Mouse (Mus musculus) limb, embryonic 12.5 days (tissue): ENCODE measurements around the gene Rrbp1. TPM values are rescaled to one million over a fixed set of nuclear protein-coding genes. Genes with fewer than 3 reads are reported as not detected.
A peak's percentile ranks its signal among the peaks of the same experiment; 100 is the strongest.

ENCODE experiments used
- ATAC-seq: fragments of 200-750 bp; cut with Nextera tagmentation; 2 replicates; pipeline ENCODE4 v1.8.0; 2017; ENCODE audit warnings: low read depth, moderate TSS enrichment; ENCODE audit not compliant: insufficient number of reproducible peaks, insufficient read depth, low FRiP score, low TSS enrichment
- H3K27ac ChIP-seq: fragments of 300-500 bp; sonication (generic); 2 replicates; pipeline ENCODE4 v1.5.1; 2016; ENCODE audit warnings: mild to moderate bottlenecking, moderate library complexity
- H3K27me3 ChIP-seq: fragments of 300-500 bp; sonication (generic); 2 replicates; pipeline ENCODE4 v1.6.1; 2016; ENCODE audit warnings: mild to moderate bottlenecking, moderate library complexity
- H3K36me3 ChIP-seq: fragments of 300-500 bp; sonication (generic); 2 replicates; pipeline ENCODE4 v1.6.1; 2016; ENCODE audit warnings: mild to moderate bottlenecking, moderate library complexity
- H3K4me1 ChIP-seq: fragments of 300-500 bp; sonication (generic); replicated peaks from 2 replicates; pipeline ENCODE4 v1.6.1; 2016
- H3K4me2 ChIP-seq: fragments of 300-500 bp; sonication (generic); 2 replicates; pipeline ENCODE4 v1.6.1; 2016; ENCODE audit warnings: mild to moderate bottlenecking, moderate library complexity
- H3K4me3 ChIP-seq: fragments of 300-500 bp; sonication (generic); replicated peaks from 2 replicates; pipeline ENCODE4 v1.5.1; 2016; ENCODE audit warnings: mild to moderate bottlenecking
- H3K9ac ChIP-seq: fragments of 300-500 bp; sonication (generic); replicated peaks from 2 replicates; pipeline ENCODE4 v1.6.1; 2016; ENCODE audit warnings: mild to moderate bottlenecking, moderate library complexity
- H3K9me3 ChIP-seq: fragments of 300-500 bp; sonication (generic); 2 replicates; pipeline ENCODE4 v1.6.1; 2016; ENCODE audit warnings: mild to moderate bottlenecking, moderate library complexity
- WGBS: fragments of 180-500 bp; shearing (Covaris S2); methylation state at CpG from one replicate; pipeline ENCODE4 v1.1.7; 2016; 5-methylcytosine and 5-hydroxymethylcytosine counted together
- polyA plus RNA-seq: library from polyadenylated mRNA; unstranded; fragments of >200 nt; fragmentation: Nextera tagmentation; extraction: Ambion mirVana; gene quantifications from 2 replicates; pipeline ENCODE4 v1.2.1, GENCODE M21; 2016

Gene Rrbp1
- 78.8 and 80.3 TPM in 2 replicates for polyA plus RNA-seq

- peak; percentile 99 for ATAC-seq
- Histone ChIP-seq H3K27me3 (no peaks in the 10 kb centered on the region), H3K4me1 (peaks cover 13% of the 10 kb centered on the region), H3K9ac (peak within 1 kb of the TSS; percentile 94), H3K4me2 (peak within 1 kb of the TSS; percentile 76), H3K4me3 (peak within 1 kb of the TSS; percentile 95), H3K9me3 (no peaks in the 10 kb centered on the region), H3K36me3 (peaks cover 9% of the 10 kb centered on the region; the same call in 1 of the 2 replicates), H3K27ac (peak within 1 kb of the TSS; percentile 96)
- 1% methylated on average over 53 of the region's 53 CpGs for WGBS
Observed at GRCm38 (mm10) chr2:144011080-144011551, at the start of gene Rrbp1. TSS of gene Rrbp1 (minus strand) at chr2:144011263.

GRCm38 (mm10) chr2:144057735-144058134, 46.7 kb upstream of the Rrbp1 start:
- Histone ChIP-seq H3K9ac (no peak overlapping the region), H3K4me1 (no peaks in the 10 kb centered on the region), H3K4me3 (no peak overlapping the region), H3K9me3 (no peaks in the 10 kb centered on the region), H3K36me3 (no peaks in the 10 kb centered on the region), H3K4me2 (no peak overlapping the region), H3K27ac (no peak overlapping the region), H3K27me3 (no peaks in the 10 kb centered on the region)
- WGBS: 62% methylated on average over 2 of the region's 2 CpGs
- ATAC-seq: no peak

DNA sequence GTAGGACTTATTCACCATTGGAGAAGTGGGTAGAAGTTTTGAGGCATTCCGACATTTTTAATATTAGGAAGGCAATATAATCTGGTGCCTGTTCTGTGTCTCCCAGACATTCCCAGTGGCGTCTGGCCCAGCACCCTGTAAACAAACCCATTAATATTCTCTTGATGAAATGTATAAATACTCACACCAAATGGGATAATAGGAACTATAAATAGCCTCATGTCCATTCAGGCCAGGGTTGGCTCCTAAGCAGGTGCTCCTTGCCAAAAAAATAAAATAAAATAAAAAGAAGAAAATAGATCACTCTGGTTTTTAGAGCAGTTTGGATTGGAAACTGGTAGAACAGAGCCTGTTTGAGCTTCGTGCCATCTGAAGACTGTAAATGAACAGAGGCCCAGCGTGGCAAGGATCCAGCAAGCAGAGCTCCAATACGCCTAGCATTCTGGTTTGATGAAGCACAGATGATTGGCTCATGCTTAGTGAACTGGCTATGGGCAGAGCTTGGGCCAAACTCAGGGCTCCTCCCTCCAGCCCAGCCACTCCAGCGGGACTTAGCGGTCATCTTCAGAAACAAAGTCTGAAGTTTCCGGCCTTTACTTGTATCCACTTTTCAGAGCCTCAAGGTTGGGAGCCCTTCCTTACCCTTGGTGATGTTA, 41.5 kb upstream of the Rrbp1 start:
- Histone ChIP-seq H3K36me3 (no peaks in the 10 kb centered on the region), H3K9ac (no peak overlapping the region), H3K4me1 (no peaks in the 10 kb centered on the region), H3K27me3 (no peaks in the 10 kb centered on the region), H3K4me2 (no peak overlapping the region), H3K9me3 (no peaks in the 10 kb centered on the region), H3K27ac (no peak overlapping the region), H3K4me3 (no peak overlapping the region)
- WGBS: 88% methylated on average over 8 of the region's 8 CpGs
- ATAC-seq: no peak

DNA sequence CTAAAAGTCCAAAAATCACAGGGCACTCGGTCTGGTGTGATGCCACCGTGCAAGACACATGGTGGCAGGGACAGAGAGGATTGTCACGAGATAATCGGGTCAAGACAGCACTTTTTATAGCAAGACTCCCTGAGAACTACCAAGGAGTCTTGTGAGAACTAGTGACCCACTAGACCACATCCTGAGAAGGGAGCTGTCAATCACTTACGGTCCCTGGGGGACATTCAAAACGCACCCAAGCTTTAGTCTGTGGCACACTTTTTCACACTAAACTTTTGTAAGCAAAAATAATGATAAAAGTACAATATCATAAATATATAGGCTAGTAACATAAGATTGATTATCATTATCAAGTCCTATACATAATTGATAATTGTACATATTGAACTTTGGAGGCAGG, 39.8 kb upstream of the Rrbp1 start:
- H3K9me3 ChIP-seq: no peaks in the 10 kb centered on the region
- WGBS: 87% methylated on average over 6 of the region's 6 CpGs
- H3K9ac ChIP-seq: no peak overlapping the region
- no peak overlapping the region for H3K4me3 ChIP-seq
- H3K27me3 ChIP-seq: no peaks in the 10 kb centered on the region
- H3K4me2 ChIP-seq: no peak overlapping the region
- peaks cover 4% of the 10 kb centered on the region; the same call in 1 of the 2 replicates for H3K4me1 ChIP-seq
- no peak for ATAC-seq
- H3K27ac ChIP-seq: no peak overlapping the region
- H3K36me3 ChIP-seq: no peaks in the 10 kb centered on the region

DNA sequence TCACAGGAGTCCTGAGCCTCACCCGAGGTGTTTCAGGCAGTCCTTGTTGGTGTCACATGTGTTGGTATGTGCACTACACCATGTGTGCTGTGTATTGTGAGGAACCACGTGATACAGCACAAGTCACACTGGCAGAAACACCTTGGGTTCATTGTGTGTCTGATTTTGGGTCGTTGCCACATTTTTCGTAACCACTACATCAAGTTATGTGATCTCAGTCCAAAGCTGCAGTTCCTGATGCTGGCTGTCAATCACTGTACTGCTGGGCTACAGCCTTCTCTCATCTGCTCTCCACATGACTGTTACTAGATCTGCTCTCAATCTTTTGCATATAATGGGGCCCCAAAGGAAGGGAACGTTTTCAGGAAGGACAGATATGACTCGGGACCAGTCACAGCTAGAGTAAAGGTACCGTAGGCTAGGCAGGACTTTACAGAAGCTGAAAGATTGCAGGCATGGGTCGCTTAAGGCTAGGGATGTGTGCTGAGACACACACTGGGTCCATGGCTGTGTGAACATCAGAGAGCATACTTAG, 39.1 kb upstream of the Rrbp1 start:
- H3K9me3 ChIP-seq: no peaks in the 10 kb centered on the region
- no peak overlapping the region for H3K9ac ChIP-seq
- peaks cover 4% of the 10 kb centered on the region; the same call in 1 of the 2 replicates for H3K4me1 ChIP-seq
- H3K27ac ChIP-seq: no peak overlapping the region
- 72% methylated on average over 8 of the region's 8 CpGs for WGBS
- H3K36me3 ChIP-seq: no peaks in the 10 kb centered on the region
- no peaks in the 10 kb centered on the region for H3K27me3 ChIP-seq
- no peak overlapping the region for H3K4me3 ChIP-seq
- H3K4me2 ChIP-seq: no peak overlapping the region
- ATAC-seq: no peak

GRCm38 (mm10) chr2:144046916-144047315, 35.9 kb upstream of the Rrbp1 start:
- Histone ChIP-seq H3K27ac (no peak overlapping the region), H3K4me1 (peaks cover 4% of the 10 kb centered on the region; the same call in 1 of the 2 replicates), H3K36me3 (no peaks in the 10 kb centered on the region), H3K9me3 (peaks cover 16% of the 10 kb centered on the region; the same call in 1 of the 2 replicates), H3K4me3 (no peak overlapping the region), H3K4me2 (no peak overlapping the region), H3K27me3 (no peaks in the 10 kb centered on the region), H3K9ac (no peak overlapping the region)
- 75% methylated on average over 11 of the region's 11 CpGs for WGBS
- no peak for ATAC-seq

- WGBS: 74% methylated on average over 5 of the region's 5 CpGs
- Histone ChIP-seq H3K9me3 (peaks cover 16% of the 10 kb centered on the region; the same call in 1 of the 2 replicates), H3K9ac (no peak overlapping the region), H3K27ac (no peak overlapping the region), H3K4me3 (no peak overlapping the region), H3K4me1 (peaks cover 4% of the 10 kb centered on the region; the same call in 1 of the 2 replicates), H3K4me2 (no peak overlapping the region), H3K36me3 (no peaks in the 10 kb centered on the region), H3K27me3 (no peaks in the 10 kb centered on the region)
- 0 out of 2 replicates have a peak, but pooled peaks have one; percentile 37 for ATAC-seq
Observed at GRCm38 (mm10) chr2:144045756-144046560, 34.9 kb upstream of the Rrbp1 start.

DNA sequence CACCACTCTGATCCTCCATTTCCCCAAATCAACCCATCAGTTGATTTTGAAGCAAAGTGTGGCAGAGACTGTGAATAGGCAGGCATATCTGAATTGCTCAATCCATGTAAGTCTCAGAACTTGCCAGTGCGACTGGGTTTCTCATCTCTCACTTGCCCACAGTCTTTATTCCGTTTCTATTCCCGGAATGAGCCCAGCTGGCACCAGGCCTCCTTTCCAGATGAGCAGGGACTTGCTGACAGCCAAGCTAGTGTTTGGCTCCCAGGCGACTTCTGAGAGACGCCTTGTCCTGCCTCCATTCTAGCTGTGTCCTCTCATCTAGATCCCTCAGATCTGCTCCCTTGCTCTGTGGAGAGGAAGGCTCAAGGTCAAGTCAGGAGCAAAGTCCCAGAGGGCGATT, 33.7 kb upstream of the Rrbp1 start:
- Histone ChIP-seq H3K27me3 (no peaks in the 10 kb centered on the region), H3K4me3 (no peak overlapping the region), H3K9ac (no peak overlapping the region), H3K27ac (no peak overlapping the region), H3K4me2 (no peak overlapping the region), H3K36me3 (no peaks in the 10 kb centered on the region), H3K9me3 (peaks cover 16% of the 10 kb centered on the region; the same call in 1 of the 2 replicates), H3K4me1 (peaks cover 4% of the 10 kb centered on the region; the same call in 1 of the 2 replicates)
- 80% methylated on average over 6 of the region's 6 CpGs for WGBS
- no peak for ATAC-seq

GRCm38 (mm10) chr2:144032664-144033063, 21.6 kb upstream of the Rrbp1 start, which contains the start of gene Banf2:
TSS of gene Banf2 (plus strand) at chr2:144033059.
- H3K36me3 ChIP-seq: no peaks in the 10 kb centered on the region
- 92% methylated on average over 2 of the region's 2 CpGs for WGBS
- ATAC-seq: no peak

DNA sequence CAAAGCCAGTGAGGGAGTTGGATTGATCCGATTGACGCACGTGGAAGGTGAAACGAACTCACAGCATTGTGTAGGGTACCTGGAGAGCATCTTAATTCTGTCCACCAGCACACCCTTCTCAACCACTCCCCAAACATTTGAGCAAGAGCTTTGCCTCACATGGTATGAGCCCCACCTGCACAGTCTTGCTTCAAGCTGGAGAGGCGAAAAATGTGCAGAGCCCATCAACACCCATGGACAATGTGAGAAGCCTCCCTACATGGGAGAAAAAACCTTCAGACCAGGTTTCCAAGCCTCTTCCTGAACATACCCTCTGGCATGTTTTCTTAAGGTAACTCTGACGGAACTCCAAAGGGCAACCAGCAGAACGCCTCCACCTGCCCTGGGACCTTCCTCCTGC, 19.7 kb upstream of the Rrbp1 start:
- H3K27me3 ChIP-seq: no peaks in the 10 kb centered on the region
- H3K9me3 ChIP-seq: no peaks in the 10 kb centered on the region
- WGBS: 83% methylated on average over 7 of the region's 7 CpGs
- H3K4me1 ChIP-seq: no peaks in the 10 kb centered on the region
- no peak overlapping the region for H3K4me2 ChIP-seq
- no peak overlapping the region for H3K27ac ChIP-seq
- H3K36me3 ChIP-seq: no peaks in the 10 kb centered on the region
- ATAC-seq: no peak
- H3K9ac ChIP-seq: no peak overlapping the region
- H3K4me3 ChIP-seq: no peak overlapping the region

More at GRCm38 (mm10) chr2:144032664-144033063, 21.6 kb upstream of the Rrbp1 start, which contains the start of gene Banf2:
- H3K4me2 ChIP-seq: no peak within 1 kb of the TSS
- H3K4me3 ChIP-seq: no peak within 1 kb of the TSS
- H3K27me3 ChIP-seq: no peaks in the 10 kb centered on the region
- no peaks in the 10 kb centered on the region for H3K9me3 ChIP-seq
- no peak within 1 kb of the TSS for H3K27ac ChIP-seq
- H3K9ac ChIP-seq: no peak within 1 kb of the TSS
- H3K4me1 ChIP-seq: no peaks in the 10 kb centered on the region

DNA sequence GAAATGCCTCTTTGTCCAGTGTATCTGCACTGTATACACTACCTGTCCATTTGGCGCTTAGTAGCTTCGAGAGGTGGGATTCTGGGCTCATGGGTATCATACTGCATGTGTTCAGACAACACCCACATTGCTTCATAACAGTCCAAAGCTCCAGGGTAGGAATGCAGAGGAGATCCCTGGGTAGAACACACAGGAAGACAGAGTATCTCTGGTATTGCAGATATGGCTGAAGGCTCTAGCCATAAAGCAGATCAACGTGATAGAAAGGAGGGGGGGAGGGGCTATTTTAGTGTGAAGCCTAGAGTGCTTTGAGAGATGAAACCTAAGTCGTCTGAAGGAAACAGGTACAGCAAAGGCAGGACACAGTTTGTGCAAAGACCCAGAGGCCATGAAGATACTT, 15.4 kb upstream of the Rrbp1 start:
- Histone ChIP-seq H3K9me3 (no peaks in the 10 kb centered on the region), H3K27me3 (no peaks in the 10 kb centered on the region), H3K4me2 (no peak overlapping the region), H3K27ac (no peak overlapping the region), H3K4me1 (peaks cover 9% of the 10 kb centered on the region; the same call in 1 of the 2 replicates), H3K9ac (no peak overlapping the region), H3K36me3 (no peaks in the 10 kb centered on the region), H3K4me3 (no peak overlapping the region)
- WGBS: 78% methylated on average over 4 of the region's 4 CpGs
- ATAC-seq: no peak
